Mouse (Mus musculus) liver, adult 2 months (tissue): ENCODE data around the gene Rab19.
"Not testable (repeated sequence)": the region's sequence is repeated elsewhere in the genome, so short reads cannot be mapped to it uniquely, and the experiment has no call there.

ENCODE experiments used
- CTCF ChIP-seq: fragments of 200-500 bp; IDR thresholded peaks from 2 replicates; pipeline ENCODE4 v1.5.1; 2011; ENCODE audit warnings: low read depth, low read length, control low read depth
- POLR2A ChIP-seq: fragments of 200-500 bp; IDR thresholded peaks from 2 replicates; pipeline ENCODE4 v1.6.1; 2011; ENCODE audit warnings: low read length, control low read depth; ENCODE audit not compliant: insufficient read depth; ENCODE audit errors: extremely low read depth

GRCm38 (mm10) chr6:39378161-39378835, 2.7 kb upstream of the Rab19 start:
- not testable (repeated sequence) for TF ChIP-seq CTCF, POLR2A
